Mouse (Mus musculus) urinary bladder, postnatal 10 days (tissue): ENCODE measurements around the gene Tex52.
A peak's percentile ranks its signal among the peaks of the same experiment; 100 is the strongest.

Experiments used
- DNase-seq: peaks from one replicate; pipeline ENCODE4 v3.0.0; 2022; ENCODE audit warnings: low spot score

Tex52 gene

DNA sequence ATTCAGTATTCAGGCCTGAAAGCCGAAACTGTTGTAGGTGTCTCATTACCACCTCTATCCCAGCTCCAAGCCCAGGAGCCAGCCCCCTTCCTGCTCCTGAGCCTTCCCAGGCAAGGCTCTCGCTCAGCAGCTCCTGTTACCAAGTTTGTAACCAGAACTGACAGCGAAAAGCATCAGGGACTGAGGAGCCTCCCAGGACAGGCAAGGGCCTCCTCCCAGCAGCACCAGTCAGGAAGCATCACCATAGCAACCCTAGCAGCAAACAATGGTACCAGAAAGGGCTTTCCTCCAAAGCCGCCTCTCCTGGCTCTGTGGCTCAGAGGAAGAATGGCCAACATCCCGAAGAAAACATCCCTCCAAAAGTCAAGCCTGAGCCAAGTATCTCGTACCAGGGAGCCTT, at the start of gene Tex52, which contains the start of gene Gm44596:
Gene Tex52 (plus strand): TSS at position 265 of the 400 bp plus-strand sequence.
Gene Gm44596 (plus strand): TSS at position 312 of the 400 bp plus-strand sequence.
- DNase-seq: no peak

DNA sequence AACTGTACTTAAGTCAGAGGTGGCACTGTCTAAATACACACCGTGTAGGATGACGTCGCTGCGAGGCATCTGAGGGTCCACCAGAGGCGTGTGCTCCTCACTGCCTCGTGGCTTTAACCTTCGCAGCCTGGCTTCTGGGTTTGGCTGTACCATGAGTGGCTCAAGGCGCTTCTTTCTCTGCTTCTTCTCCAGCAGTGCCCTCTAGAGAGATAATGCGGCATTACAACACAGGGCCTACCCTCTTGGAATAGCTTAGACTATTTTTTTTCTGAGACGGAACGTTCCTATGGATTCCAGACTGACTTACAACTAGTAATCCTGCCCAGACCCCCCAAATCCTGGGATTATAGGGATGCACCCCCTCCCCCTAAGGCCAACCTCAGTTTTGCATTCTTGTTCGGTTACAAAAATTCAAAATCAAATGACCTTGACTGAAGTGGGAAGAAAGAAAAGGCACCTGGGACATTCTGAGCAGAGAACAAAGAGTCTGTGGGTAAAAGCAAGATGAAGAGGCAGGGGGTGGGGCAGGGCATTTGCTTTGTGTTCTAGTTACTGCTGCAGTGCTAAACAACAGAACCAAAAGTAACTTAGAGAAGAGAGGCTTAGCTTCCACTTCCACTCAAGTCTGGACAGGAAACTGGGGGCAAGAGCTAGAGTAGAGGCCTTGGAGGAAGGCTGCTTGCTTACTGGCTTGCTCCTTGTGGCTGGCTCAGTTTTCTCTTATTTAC, 40.7 kb upstream of the Tex52 start:
- no peak for DNase-seq

DNA sequence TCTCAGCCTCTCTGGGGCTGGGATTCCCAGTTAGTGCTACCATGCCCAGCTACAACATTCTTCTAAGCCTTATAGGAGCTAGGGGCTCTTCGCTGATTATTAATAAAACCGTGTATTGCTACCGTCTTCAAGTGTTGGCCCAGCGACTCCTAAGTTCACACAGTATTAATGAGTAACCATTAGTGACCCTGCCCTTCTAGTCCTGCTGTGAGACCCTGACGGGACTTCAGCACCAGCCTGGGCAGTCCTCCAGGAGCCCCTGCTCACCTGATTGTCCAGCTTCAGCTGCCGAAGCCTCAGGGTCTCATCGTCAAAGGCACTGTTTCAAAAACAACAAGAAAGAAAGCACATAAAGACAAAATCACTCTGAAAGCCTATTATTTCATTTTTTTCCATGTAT, 37.8 kb upstream of the Tex52 start:
- no peak for DNase-seq

DNA sequence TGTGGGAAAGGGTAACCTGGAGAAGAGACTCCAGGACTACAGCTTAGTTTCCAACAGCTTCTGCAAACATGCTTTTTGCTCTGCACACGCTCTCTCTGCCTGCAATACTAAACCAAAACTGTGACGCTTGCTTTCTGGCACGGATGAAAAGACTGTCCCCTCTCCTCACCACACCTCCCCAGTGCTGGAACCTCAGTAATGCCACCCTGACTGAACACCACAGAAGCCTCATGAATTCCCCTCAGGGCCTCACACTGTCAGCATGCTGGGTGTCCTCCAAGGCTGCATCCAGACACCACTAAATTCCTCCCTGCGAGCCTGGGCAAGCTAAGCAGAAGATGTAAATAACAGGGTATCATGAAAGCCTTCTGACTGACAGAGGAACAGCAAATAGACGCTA, 36.4 kb upstream of the Tex52 start:
- DNase-seq: no peak

DNA sequence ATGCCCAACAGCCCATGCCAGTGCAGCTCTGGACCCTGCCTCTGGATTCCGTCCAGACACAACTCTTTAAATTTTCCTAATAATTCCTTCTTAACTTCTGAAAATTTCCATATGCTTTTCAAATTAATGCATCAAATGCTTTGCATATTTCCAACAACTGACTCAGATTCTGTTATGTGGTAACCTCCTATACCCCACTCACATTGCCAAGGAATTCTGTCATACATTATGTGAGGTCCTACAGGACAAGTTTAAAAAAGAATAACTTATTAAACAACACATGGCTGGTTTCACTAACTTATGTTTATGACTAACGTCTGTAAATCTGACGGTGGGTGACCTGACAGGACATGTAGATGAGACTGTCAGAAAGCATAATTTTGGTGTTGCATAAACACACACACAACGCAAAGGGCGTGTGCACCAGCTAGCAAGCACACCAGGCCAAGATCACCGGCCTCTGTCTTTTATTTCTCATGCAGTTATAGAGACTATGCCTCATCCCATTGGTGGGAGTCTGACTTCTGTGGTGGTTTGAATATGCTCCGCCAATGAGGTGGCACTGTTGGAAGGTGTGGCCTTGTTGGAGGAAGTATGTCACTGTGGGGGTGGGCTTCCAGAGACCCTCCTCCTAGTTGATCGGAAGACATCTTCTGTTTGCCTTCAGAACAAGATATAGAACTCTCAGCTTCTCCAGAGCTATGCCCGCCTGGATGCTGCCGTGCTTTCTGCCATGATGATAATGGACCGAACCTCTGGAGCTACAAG, 33.1 kb upstream of the Tex52 start:
- no peak for DNase-seq

DNA sequence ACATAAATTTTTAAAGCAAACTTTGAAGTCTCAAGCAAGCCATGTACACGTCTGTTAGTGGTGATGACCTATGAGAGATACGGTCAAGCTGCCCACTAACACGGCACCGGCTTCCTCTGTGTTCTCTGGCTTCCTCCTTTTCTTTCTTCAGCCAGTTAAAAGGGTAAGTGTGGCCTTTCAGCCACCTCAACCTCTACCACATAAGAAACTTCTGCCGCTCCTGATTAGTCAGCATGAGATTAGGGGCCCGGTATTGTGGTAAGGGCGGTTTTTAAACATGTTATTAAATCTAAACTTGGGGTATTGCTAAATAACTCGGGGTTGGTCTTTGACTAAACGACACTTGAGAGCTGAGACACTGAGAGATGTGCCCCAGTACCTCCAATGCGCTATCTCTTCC, 29.6 kb upstream of the Tex52 start:
- DNase-seq: no peak

DNA sequence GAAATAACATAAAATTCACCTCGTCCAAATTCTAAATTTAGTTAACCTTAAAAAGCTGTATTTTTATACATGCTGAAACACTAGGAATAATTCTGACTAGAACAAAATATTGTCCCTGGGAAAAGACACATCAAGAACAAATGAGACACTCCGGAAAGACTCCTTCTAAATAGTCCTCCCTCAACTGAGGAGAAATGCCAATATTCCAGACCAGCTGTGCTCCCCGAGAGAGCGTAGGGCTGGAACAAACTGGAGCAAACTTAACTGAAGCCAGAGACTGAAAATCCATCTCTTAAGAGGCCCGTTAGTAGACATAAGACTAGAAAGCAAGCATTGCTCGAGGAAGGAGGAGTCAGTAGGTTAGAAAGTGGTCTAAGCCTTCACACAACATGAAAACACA, 28.5 kb upstream of the Tex52 start:
- DNase-seq: no peak

DNA sequence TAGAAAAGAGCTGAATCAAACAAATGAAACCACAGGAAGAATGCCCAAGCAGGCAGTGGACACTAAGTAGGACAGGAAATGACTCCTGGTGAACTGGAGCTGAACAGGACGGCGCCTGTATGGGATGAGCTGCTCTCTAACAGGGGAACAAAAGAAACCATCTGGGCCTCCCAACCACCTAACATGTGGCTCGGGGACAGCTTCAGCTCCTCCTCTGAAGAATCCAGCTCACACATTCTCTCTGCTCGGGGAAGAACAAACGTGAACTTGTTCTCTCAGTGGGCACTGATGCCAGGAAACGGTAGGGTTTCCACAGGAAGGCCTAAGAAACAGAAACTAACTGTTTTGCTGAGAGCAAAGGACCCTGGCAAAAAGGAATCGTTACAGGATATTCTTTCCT, 25.5 kb upstream of the Tex52 start:
- DNase-seq: no peak

DNA sequence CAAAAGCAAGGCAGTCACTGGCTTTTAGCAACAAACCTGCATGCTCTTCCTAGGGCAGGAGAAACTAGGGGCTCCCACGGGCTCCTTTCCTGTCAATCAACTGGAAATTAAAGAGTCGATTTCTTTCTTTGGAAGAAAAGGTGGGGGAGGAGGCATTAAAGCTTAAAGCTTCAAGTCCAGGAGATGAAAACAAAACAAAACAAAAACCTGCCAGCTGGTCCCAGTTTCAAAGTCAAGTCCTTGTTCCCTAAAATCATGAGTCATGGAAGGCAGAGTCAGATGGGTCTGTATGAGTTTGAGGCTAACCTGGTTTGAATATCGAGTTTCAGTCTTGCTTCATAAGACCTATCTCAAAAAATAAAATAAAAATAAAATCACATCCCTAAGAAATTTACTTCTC, 21.1 kb upstream of the Tex52 start:
- no peak for DNase-seq

DNA sequence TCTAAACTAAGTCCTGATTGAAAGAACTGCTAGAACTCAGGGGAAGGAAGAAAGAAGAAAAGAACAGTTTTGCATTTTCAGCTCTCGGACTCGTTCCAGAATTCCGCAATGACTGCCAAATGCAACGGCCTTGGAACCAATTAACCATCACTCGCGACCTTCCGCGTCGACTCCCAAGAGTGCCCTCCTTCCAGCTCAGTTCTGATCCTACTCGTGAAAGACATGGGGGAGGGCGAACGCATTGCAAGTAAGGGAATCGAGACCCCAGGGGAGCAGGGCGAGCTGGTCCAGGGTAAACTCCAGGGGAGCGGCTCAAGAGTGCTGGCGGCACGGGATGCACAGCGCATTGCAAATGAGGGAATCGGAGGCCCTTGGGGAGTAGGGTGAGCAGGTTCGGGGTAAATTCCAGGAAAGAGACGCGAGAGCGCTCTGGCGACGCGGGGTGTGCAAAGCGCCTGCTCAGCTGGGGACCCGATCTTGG, 20.0 kb upstream of the Tex52 start:
- DNase-seq: no peak

DNA sequence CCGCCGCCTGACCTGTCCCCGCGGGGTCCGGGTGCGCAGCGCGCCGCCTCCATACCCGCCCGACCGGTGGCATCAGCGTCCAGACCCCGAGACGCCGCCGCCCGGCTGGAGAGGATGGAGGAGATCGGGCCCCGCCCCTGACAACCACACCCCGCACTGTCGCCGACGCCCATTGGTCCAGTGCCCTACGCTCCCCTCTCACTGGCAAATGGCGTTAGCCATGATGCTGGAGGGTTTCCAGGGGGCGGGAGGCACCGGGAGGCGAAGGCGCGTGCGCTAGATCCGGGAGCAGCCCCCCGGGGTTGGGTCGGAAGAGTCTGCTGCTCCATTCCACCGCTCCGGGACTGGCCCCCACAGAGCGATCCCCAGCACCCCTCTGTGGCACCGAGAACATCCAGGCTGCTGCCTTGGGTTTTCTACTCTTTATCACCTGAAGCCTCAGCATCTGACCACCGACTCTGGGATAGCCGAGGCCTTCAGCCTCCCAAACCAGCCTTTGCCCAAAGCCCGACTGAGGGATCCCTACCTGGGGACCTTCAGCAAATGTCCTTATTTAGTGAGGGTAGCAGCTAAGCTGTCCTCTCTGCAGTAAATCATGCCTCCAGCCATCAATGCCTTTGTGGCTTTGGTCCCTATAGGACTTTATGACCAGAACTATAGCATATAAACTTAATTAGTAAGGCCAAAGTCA, 19.4 kb upstream of the Tex52 start, which contains the start of gene Tulp3:
Gene Tulp3 (minus strand): TSS at position 126 of the 691 bp plus-strand sequence.
- peak; percentile 90 for DNase-seq

DNA sequence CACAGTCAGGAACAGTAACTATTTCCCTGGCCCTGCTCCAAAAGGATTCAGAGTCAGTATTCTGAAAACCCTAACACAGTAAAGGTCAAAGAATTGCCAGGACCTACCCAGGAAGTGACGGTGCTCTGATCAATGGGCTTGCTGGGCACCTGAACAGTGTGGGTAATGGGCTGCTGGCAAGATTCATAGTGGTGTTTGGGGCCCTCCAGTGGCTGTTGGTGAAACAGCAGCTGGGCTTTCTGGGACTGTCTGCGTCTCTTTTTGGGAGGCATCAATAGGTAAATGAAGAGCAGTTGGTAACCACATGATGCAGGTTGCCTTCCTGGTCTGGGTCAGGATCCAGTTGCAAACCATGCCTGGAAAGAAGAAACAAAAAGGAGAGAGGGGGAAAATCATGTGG, 16.3 kb upstream of the Tex52 start:
- no peak for DNase-seq

DNA sequence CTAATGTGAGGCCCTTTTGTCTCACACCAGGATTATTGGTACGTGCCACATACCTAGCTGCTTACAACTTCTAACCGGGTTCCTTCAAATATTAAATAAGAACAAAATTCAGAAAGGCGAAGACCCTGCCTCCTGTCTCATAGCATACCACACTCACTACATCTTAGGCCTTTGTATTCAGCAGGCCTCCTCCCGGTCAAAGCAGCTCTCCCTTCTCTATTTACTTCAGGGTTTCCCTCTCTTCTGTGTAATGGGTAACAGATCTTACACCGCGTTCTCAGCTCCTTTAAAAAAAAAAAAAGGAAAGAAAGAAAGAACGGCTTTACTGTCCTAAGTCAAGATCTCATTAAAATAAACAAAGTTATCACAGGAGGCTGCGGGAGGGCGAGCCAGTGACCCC, 13.4 kb upstream of the Tex52 start:
- DNase-seq: no peak

DNA sequence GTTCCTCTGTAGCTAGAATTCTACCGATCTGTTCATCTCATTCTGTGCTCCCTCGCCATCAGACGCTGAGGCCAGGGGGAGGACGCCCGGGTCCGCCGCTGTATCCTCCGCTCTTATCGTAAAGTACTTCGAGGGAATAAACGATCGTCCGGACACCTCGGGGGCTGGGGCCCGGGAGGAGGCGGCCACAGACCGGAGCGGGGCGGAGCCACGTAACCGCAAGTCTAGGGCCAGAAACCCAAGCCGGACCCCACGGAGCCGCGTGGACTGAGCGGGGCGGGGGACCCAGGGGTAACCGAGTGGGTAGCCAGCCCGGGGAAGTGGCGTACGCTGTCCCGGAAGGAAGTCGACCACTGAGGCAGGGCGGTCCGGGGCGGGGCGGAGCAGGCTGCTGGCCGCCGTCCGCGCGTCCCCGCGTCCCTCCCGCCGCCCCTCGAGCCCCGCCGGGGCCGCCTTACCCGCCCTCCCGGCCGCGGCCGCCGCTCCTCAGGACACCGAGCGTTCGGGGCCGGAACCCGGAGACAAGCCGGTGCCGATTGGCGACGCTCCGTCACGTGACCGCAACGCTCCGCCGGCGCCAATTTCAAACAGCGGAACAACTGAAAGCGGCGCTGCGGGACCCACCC, 12.8 kb upstream of the Tex52 start, which contains the start of the genes Rhno1 and Foxm1:
Gene Rhno1 (minus strand): TSS at position 531 of the 626 bp plus-strand sequence.
Gene Foxm1 (plus strand): TSS at position 587 of the 626 bp plus-strand sequence.
- peak; percentile 50 for DNase-seq

DNA sequence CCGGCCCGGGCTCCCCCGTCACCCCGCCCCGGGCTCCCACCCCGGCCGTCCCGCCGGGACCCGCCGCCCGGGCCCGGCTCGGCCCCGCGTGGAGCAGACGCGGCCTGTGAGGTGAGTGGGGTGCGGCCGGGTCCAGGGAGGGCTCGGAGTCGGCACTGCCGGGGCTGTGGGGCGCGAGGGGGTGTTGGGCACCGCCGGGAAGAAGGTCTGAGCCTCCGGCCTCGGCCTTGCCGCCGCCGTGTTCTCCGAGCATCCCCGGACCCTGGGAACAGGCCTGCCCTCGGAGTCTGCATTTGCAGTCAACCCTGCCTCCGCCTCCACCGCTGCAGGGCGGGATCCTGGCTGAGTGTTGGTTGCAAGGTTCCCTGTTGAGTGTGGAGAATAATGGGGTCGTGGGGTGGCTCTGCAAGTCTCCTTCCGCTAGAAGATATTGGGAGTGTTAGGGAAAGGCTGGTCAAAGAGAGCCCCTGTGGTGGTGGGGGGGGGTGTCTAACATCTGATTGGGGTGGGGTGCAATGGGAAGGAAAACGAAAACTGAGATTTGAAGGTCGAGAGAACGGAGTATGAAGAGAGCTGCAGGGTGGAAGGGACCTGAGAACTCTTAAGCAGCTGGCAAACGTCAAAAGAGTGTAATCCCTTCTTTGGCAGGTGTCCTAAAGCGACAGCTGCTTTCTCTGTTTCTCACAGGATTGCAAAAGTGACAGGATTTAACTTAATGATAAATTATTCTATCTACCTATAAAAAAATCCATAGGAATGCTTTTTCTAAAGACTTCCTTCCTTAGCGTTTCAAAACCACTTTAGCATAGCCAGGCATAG, 12.0 kb upstream of the Tex52 start:
- no peak for DNase-seq

DNA sequence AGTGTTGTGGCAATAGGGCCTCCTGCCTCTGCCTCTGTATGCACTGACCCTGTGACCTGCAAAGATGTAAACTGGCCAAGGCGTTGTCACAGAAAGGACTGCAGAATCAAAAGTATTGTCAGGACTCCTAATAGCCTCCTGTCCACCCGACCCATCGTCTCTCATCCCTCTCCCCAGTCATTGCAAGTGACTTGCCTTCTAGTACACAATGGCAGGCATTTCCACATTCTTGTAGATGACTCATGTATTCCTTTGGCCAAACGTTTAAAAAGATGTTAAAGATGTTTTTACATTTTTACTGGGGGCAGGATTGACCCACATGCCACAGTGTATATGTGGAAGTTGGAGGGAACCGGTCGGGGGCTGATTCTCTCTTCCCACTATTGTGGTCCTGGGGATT, 10.5 kb upstream of the Tex52 start:
- no peak for DNase-seq

DNA sequence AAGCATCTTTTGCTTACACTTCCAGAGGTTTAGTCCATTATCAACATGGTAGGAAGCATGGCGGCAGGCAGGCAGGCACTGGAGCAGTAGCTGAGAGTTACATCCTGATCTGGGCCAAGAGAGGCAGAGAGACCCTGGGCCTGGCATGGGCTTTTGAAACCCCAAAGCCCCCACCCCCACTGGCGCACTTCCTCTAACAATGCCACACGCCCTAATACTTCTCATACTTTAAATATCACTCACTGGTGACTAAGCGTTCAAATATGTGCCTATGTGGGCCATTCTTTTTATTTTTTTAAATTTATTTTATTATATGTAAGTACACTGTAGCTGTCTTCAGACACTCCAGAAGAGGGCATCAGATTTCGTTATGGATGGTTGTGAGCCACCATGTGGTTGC, 8.8 kb upstream of the Tex52 start:
- DNase-seq: no peak

DNA sequence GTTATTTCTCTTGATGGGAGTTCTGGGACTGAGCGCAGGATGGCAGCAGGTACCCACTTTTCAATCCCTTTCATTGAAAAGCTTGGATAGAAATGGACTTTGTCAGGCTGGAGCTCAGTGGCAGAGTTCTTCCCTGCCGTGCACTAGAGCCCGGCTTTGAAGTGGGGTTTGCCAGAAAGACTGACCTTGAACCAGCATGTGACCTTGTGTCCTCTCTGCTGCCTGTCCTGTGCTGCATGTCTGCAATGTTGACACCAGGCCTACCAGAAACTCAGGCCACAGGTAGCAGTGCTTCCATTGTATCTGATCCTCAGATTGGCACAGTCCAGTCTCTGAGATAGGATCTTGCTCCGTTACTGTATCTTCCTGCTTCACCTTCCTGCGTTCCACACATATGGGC, 5.2 kb upstream of the Tex52 start:
- DNase-seq: no peak

DNA sequence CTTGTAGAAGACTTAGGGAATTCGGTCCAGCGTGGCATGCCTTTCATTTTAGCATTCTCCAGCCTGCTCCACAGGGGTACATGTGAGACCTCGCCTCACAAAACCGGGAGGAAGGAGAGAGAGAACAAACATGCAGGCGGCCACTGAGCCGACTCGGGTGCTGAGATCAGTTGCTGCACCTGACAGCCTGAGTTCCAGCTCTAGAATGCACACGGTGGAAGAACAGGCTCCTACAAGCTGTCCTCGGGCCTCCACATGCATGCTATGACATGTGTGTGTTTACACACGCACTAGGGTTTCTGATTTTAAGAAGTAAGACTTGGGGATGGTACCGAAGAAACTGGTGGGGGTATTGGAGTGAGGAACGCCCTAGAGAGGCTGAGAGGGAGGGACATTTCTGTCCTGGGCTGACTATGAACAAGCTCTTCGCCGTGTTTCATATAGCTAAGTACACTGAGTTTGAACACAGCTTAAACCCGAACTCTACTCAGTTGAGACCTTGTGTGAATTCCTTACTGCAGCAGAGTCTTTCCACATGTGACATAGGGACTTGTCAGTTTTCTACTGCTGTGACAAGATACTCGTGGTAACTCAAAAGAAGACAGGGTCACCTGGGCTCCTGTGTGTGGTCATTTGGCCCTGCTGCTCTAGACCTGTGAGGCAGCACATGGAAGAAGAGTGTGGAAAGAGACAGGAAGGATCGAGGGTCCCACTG, 1.3 kb downstream of the Tex52 start:
- no peak for DNase-seq

DNA sequence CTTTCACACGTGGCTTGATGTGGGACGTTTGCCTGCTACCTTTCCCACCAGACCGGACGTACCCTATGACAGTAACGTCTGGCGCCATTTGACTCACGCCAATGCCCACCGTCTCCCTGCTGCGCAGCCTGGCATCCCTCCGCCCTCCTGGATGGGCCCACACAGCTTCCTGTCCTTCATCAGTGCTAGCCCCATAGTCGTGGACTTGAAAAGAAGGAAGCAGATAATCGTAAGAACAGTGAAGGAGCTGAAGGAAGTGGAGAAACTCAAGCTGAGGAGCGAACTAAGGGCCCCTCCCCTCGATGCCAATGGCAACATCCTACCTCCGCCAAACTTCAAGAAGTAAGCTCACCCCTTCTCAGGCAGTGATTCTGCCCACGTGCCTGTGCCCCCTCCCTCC, 4.4 kb downstream of the Tex52 start:
- DNase-seq: no peak
